Mouse (Mus musculus): ENCODE data around the gene Anp32b.

The Anp32b gene

DNA sequence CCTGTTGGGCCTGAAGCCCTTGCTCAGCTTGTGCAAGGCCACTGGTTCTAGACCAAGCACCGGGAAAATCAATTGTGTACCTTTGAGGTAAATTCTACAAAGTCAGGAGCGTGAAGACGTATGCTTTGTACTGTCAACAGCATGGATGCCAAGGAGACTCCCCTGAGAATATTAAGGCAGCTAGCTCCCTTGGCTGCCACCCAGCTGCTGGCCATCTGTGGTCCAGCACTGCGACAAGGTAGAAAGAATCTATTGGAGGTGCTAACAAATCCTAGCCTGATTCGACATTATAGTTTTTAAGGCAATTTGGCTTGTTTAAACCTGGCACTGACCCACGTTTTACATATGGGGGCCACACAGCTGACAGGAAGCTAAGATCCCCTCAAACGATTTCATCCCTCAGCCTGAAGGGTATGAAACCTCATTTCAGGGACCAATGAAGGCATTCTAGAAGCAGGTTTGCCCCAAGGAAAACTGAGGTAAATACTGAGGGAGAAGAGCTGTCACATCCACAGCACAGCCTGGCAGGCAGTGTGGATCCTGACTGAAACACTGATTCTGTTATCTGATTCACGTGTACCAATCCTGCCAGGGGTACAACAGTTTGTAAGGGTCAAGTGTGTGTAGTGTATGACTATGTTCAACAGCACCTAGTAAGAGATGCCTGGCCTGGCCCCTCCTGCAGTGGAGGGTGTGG lies 54.8 kb downstream of the Anp32b start:
- no peak for DNase-seq (ENCODE audit: low read depth)

DNA sequence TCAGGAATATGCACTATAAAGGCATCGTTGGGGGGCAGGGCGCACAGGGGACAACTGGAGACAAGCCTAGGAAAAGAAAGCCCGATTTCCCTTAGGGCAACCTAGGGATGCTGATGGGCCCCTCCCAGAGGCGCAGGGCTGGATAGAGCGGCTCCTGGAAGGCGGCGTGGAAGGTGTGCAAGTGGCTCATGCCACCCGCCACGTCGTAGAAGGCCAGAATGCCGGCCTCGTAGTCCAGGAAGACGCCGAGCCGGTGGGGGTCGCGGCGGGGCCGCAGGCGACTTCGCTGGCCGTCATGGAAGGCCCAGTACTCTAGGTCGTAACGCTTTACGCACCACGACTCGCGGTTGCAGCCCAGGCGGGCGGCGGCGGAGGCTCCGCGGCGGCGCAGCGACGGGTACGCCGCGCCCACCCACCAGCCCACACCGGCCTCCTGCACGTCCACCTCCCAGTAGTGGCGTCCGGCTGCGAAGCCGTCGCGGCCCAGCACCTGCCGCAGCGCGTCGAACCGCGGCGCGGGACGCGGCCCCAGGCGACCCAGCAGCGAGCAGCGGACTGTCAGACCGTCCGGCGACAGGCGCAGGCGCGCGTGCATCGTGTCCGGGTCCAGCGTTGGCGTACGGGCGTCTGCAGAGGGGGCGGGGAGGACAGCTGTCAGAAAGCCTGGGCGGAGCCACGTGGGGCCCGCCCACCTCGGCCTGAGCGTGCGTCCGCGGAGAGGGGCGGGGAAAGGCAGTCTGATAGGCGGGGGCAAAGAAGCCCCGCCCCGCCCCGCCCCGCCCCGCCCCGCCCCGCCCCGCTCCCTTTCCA lies 56.3 kb downstream of the Anp32b start:
- DNase-seq (ENCODE audit: low read depth) = peak; percentile 95

DNA sequence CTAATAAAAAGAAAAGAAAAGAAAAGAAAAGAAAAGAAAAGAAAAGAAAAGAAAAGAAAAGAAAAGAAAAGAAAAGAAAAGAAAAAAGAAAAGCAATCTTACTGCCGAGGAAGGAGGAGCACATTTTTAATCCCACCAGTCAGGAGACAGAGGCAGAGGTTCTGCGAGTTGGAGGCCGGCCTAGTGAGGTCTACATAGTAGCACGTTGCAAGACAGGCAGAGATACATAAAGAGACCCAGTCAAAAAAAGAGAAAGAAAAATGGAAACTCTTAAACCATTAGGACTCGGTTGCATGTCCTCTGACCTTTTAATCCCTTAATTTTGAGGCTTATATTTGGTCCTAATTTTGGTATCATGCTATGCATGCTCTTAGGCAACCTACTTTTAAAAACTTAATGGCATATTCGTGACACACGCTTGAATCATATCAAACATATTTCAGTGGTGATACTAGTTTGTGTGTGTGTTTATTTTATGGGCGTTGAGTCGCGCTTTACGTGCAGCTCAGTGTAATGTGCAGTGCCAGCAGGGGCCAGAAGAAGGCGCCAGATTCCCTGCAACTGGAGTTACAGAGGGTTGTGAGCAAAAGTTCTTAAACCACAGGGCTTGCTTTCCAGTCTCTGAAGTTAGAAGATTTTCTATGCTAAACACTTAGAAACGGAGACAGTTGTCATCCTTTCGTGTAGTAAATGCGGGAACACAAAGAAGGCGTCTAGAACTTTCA lies 57.2 kb downstream of the Anp32b start:
- DNase-seq (ENCODE audit: low read depth) = peak; percentile 93

DNA sequence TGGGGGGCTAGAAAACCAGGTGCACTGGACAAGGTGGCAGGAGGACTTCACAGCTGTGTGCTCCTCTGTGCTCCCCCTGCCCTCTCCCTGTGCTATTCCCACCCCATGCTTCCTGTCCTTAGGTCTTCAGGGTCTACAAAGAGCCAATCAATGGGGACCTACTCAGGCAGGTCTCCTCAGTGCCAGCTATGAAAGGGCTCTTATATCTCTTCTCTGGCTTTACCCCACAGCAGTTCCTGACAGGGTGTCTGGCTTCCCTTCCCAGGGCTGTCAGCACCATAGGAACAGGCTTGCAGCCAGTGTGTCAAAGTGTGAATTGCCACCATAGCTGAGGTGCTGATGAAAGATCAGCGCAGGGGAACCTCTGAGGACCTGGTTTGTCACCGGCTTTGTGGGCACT lies 69.8 kb downstream of the Anp32b start:
- no peak for DNase-seq (ENCODE audit: low read depth)

- no peak for DNase-seq (ENCODE audit: low read depth)
Measured at GRCm38 (mm10) chr4:46521457-46521856, 70.8 kb downstream of the Anp32b start.

All from induced T-regulatory cell, adult 2 months (primary cell).